Mouse (Mus musculus) spleen, adult 2 months (tissue): ENCODE data around the gene 9330182L06Rik.

Experiments
- CTCF ChIP-seq: fragments of 200-500 bp; IDR thresholded peaks from 2 replicates; pipeline ENCODE4 v1.5.1; 2011; ENCODE audit warnings: mild to moderate bottlenecking, inconsistent platforms; ENCODE audit not compliant: insufficient read depth, insufficient read length, insufficient replicate concordance; ENCODE audit errors: extremely low read depth
- POLR2A ChIP-seq: fragments of 200-500 bp; IDR thresholded peaks from 2 replicates; pipeline ENCODE4 v1.6.1; 2011; ENCODE audit warnings: low read depth, low read length, inconsistent platforms

DNA sequence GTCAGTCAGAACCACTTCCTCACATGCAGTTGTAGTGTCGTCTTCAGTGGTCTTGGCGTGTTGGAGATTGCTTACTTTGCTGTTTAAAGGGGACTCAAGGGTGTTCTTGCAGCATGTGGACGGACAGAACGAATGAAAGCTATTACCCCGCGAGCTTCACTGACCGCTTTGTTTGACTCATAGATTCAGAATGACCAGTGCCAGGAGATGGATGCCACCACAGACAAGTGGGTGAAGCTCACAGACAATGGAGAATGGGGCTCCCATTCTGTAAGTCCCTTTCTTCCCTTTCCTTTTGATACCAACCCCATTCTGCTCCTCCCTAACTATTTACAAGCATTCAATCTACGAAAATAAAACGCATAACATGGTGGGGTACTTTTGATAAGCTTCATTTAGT lies 151.9 kb downstream of the 9330182L06Rik start:
- TF ChIP-seq CTCF (no peak), POLR2A (no peak)
